11 mouse cellular contexts compared by ENCODE assay signal in the genomic region with DNA sequence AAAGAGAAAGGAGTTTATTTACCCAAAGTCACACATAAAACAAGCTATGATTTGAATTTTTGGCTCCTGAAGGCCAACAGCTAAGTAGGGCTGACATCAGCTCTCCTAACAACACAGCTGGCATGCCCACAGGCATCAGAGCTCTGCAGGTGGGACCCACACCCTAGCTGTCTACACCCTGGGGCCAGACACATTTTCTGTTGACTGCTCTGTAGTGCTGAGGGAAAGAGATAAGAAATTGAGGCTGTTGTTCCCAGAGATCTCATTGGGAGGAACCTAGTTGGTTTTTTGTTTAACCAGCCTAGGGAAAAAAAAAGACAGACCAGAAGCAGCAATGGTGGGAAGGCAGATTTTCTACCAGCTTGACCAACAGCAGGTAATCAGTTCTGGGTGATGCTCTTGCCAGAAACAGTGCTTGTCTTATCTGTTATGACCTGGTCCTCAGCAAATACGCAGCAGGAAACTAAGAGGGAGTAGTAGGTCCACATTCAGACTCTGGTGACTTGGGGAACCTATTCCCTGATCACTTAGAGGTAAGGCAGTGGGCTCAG. TPM values are rescaled to one million over a fixed set of nuclear protein-coding genes. Genes with fewer than 3 reads are reported as not detected.
DNase-seq lines count a peak whose midpoint lies in the region; ATAC-seq and TF ChIP-seq lines count a peak whose summit lies in the region.
"Had no signal": no experiment of that assay in that cellular context is flagged by ENCODE, and none has a peak within 500 bp of the region (broad histone marks: within the 10 kb centered on the region; RNA-seq: fewer than 3 reads in every experiment).

No protein-coding gene starts in this region.

- peaks cover 50% of the 10 kb centered on the region for H3K27me3 ChIP-seq in hindbrain, embryonic 13.5 days
- peaks cover 44% of the 10 kb centered on the region for H3K27me3 ChIP-seq in hindbrain, embryonic 12.5 days
- H3K27me3 ChIP-seq in liver, embryonic 15.5 days = no peaks in the 10 kb centered on the region

- WGBS in hindbrain, embryonic 13.5 days = 86% methylated on average over 1 of the region's 1 CpGs
- 89% methylated on average over 1 of the region's 1 CpGs for WGBS in hindbrain, embryonic 12.5 days
- 27% methylated on average over 1 of the region's 1 CpGs for WGBS in bone marrow, adult 2 months
- 20% methylated on average over 1 of the region's 1 CpGs for WGBS in liver, embryonic 15.5 days (ENCODE audit: insufficient replicate concordance)

- no peak overlapping the region for H3K4me3 ChIP-seq in hindbrain, embryonic 13.5 days
- no peak overlapping the region for H3K4me3 ChIP-seq in hindbrain, embryonic 12.5 days
- peak overlapping the region; percentile 96 for H3K4me3 ChIP-seq in bone marrow, adult 2 months (replicated peaks; ENCODE audit: control insufficient read depth, low read depth, low read length)
- peak overlapping the region; percentile 91 for H3K4me3 ChIP-seq in liver, embryonic 15.5 days (replicated peaks)

- no peak overlapping the region for H3K27ac ChIP-seq in hindbrain, embryonic 13.5 days
- no peak overlapping the region for H3K27ac ChIP-seq in hindbrain, embryonic 12.5 days
- H3K27ac ChIP-seq in bone marrow, adult 2 months (ENCODE audit: control insufficient read depth, insufficient read depth, low read depth, low read length, poor library complexity) = peak overlapping the region; percentile 94
- H3K27ac ChIP-seq in liver, embryonic 15.5 days (replicated peaks) = peak overlapping the region; percentile 96

- no peak for TF ChIP-seq CTCF in bone marrow, adult 2 months (IDR thresholded peaks at IDR 0.05; ENCODE audit: control insufficient read depth, insufficient read depth, low read length)

- peaks cover 19% of the 10 kb centered on the region for H3K4me1 ChIP-seq in hindbrain, embryonic 13.5 days (replicated peaks)
- peaks cover 14% of the 10 kb centered on the region for H3K4me1 ChIP-seq in hindbrain, embryonic 12.5 days
- no peaks in the 10 kb centered on the region; the same call in 1 of the 2 replicates for H3K4me1 ChIP-seq in bone marrow, adult 2 months (ENCODE audit: control insufficient read depth, insufficient read depth, low read length)
- H3K4me1 ChIP-seq in liver, embryonic 15.5 days (replicated peaks) = peaks cover 69% of the 10 kb centered on the region

- no peak for ATAC-seq in hindbrain, embryonic 13.5 days (ENCODE audit: low FRiP score)
- ATAC-seq in hindbrain, embryonic 12.5 days (ENCODE audit: low FRiP score) = no peak
- peak; percentile 84 for ATAC-seq in liver, embryonic 15.5 days (ENCODE audit: insufficient read depth)

- peak; percentile 44 to 58 for DNase-seq in cerebellum, postnatal 14 days
- DNase-seq in adrenal gland, postnatal 25 days = no peak
- DNase-seq in adipocyte (ENCODE audit: low spot score) = no peak
- DNase-seq in thymus, postnatal 36 days = no peak
- DNase-seq: gastrocnemius, postnatal 10 days; kidney, postnatal 36 days had no signal

- no peaks in the 10 kb centered on the region for H3K9me3 ChIP-seq in hindbrain, embryonic 13.5 days
- no peaks in the 10 kb centered on the region for H3K9me3 ChIP-seq in hindbrain, embryonic 12.5 days (replicated peaks)
- H3K9me3 ChIP-seq in liver, embryonic 15.5 days (replicated peaks) = no peaks in the 10 kb centered on the region
- H3K9me3 ChIP-seq: megakaryocyte, embryonic 14.5 days had no signal

- TF ChIP-seq POLR2A in bone marrow, adult 2 months (IDR thresholded peaks at IDR 0.05; ENCODE audit: borderline replicate concordance, control insufficient read depth, low read depth, low read length) = 0 out of 2 replicates have a peak, but pooled peaks have one; percentile 15

- H3K36me3 ChIP-seq in hindbrain, embryonic 13.5 days = no peaks in the 10 kb centered on the region
- no peaks in the 10 kb centered on the region for H3K36me3 ChIP-seq in hindbrain, embryonic 12.5 days
- H3K36me3 ChIP-seq in liver, embryonic 15.5 days (replicated peaks) = peaks cover 39% of the 10 kb centered on the region

- H3K4me2 ChIP-seq in hindbrain, embryonic 13.5 days = peak overlapping the region; percentile 96
- H3K4me2 ChIP-seq in hindbrain, embryonic 12.5 days (replicated peaks) = no peak overlapping the region
- H3K4me2 ChIP-seq in liver, embryonic 15.5 days = peak overlapping the region; percentile 79

- H3K9ac ChIP-seq in hindbrain, embryonic 13.5 days = no peak overlapping the region
- no peak overlapping the region for H3K9ac ChIP-seq in hindbrain, embryonic 12.5 days
- H3K9ac ChIP-seq in liver, embryonic 15.5 days = peak overlapping the region; percentile 92

RNA-seq across cellular contexts. Expression of gene Slc22a4, which starts 1.3 kb away (rescaled TPM):
- polyA plus RNA-seq in hindbrain, embryonic 13.5 days (2015; fragmentation: Nextera tagmentation; extraction: Ambion mirVana) = 1.8 and 2.1 TPM in 2 replicates
- polyA plus RNA-seq in hindbrain, embryonic 12.5 days (2016; fragmentation: Nextera tagmentation; extraction: Ambion mirVana) = 1.3 and 1.4 TPM in 2 replicates
- 20.7 and 34.8 TPM in 2 replicates for polyA plus RNA-seq in bone marrow, adult 2 months (2011; ENCODE audit: insufficient read depth, insufficient read length, low replicate concordance, missing spikeins)
- 36.7 and 38.0 TPM in 2 replicates for polyA plus RNA-seq in liver, embryonic 15.5 days (2015; fragmentation: Nextera tagmentation; extraction: Ambion mirVana)
- total RNA-seq in adrenal gland, postnatal 25 days (2021) = 8.0 and 8.5 TPM in 2 replicates

RNA-seq across cellular contexts. Expression of gene Pdlim4, which starts 42.2 kb away (rescaled TPM):
- 30.9 and 31.1 TPM in 2 replicates for polyA plus RNA-seq in hindbrain, embryonic 13.5 days (2015; fragmentation: Nextera tagmentation; extraction: Ambion mirVana)
- 48.6 and 53.6 TPM in 2 replicates for polyA plus RNA-seq in hindbrain, embryonic 12.5 days (2016; fragmentation: Nextera tagmentation; extraction: Ambion mirVana)
- polyA plus RNA-seq in bone marrow, adult 2 months (2011; ENCODE audit: insufficient read depth, insufficient read length, low replicate concordance, missing spikeins) = 3.7 and 3.8 TPM in 2 replicates
- 3.9 and 4.0 TPM in 2 replicates for polyA plus RNA-seq in liver, embryonic 15.5 days (2015; fragmentation: Nextera tagmentation; extraction: Ambion mirVana)
- total RNA-seq in adrenal gland, postnatal 25 days (2021) = 20.6 and 37.9 TPM in 2 replicates

RNA-seq across cellular contexts. Expression of gene Slc22a21, which starts 46.4 kb away (rescaled TPM):
- polyA plus RNA-seq in hindbrain, embryonic 13.5 days (2015; fragmentation: Nextera tagmentation; extraction: Ambion mirVana) = 1.8 and 2.7 TPM in 2 replicates
- polyA plus RNA-seq in hindbrain, embryonic 12.5 days (2016; fragmentation: Nextera tagmentation; extraction: Ambion mirVana) = 2.1 and 3.6 TPM in 2 replicates
- 3.1 and 6.3 TPM in 2 replicates for polyA plus RNA-seq in bone marrow, adult 2 months (2011; ENCODE audit: insufficient read depth, insufficient read length, low replicate concordance, missing spikeins)
- 1.1 and 1.8 TPM in 2 replicates for polyA plus RNA-seq in liver, embryonic 15.5 days (2015; fragmentation: Nextera tagmentation; extraction: Ambion mirVana)
- 5.3 and 5.9 TPM in 2 replicates for total RNA-seq in adrenal gland, postnatal 25 days (2021)

Comparison
In these comparisons a context has a peak if more than half of its experiments do, and no peak if none do; other contexts are left out.
1. H3K27ac ChIP-seq: peak in bone marrow, adult 2 months (single experiment) and liver, embryonic 15.5 days (single experiment); none in hindbrain, embryonic 13.5 days (single experiment) and hindbrain, embryonic 12.5 days (single experiment).
2. H3K4me3 ChIP-seq: peak in bone marrow, adult 2 months (single experiment) and liver, embryonic 15.5 days (single experiment); none in hindbrain, embryonic 13.5 days (single experiment) and hindbrain, embryonic 12.5 days (single experiment).
3. DNase-seq: peak in cerebellum, postnatal 14 days (2 of 2); none in adrenal gland, postnatal 25 days (single experiment), adipocyte (single experiment) and thymus, postnatal 36 days (0 of 2).